Mouse (Mus musculus) ES-Bruce4 (cell line): ENCODE measurements around the gene Lrrc38.

ENCODE experiments used
- CTCF ChIP-seq: IDR thresholded peaks from one replicate; pipeline ENCODE4 v1.8.1; 2011; ENCODE audit warnings: low read depth, low read length
- EP300 ChIP-seq: IDR thresholded peaks from 2 replicates; pipeline ENCODE4 v1.6.1; 2011; ENCODE audit warnings: low read depth, low read length; ENCODE audit not compliant: insufficient read depth
- POLR2A ChIP-seq: IDR thresholded peaks from one replicate; pipeline ENCODE4 v1.8.1; 2011; ENCODE audit warnings: low read length; ENCODE audit not compliant: insufficient read depth

DNA sequence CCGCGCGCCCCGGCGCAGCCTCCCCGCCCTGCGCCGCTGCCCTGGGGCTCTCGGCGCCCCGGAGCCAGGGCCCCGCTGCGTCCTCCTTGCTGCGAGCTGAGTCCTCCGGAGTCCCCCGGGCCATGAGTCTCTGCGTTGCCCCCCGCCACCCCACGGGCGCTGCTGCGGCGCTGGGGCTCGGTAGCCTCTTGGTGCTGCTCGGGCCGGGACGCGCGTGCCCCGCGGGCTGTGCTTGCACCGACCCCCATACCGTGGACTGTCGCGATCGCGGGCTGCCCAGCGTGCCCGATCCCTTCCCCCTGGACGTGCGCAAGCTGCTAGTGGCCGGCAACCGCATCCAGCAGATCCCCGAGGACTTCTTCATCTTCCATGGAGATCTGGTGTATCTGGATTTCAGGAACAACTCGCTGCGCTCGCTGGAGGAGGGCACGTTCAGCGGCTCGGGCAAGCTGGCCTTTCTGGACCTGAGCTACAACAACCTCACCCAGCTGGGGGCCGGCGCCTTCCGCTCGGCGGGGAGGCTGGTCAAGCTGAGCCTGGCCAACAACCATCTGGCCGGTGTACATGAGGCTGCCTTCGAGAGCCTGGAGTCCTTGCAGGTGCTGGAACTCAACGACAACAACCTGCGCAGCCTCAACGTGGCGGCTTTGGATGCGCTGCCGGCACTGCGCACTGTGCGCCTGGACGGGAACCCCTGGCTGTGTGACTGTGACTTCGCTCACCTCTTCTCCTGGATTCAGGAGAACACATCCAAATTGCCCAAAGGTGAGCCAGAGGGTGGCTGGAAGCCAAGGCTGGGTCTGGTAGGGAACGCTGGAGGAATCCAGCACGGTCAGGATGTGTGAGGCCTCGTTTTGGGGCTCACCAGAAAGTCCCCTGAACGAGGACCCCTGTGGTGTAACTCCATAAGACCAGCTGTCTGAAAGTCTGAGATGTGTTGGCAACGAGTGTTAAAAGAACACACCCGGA, 774 bp downstream of the Lrrc38 start:
- TF ChIP-seq POLR2A (no peak), CTCF (no peak), EP300 (no peak)
